In genomic region chr6:115168921-115169320, GRCm38 (mm10) we compare ENCODE assay signal across 13 mouse cellular contexts. TPM values are rescaled to one million over a fixed set of nuclear protein-coding genes. Genes with fewer than 3 reads are reported as not detected.
A peak's percentile ranks its signal among the peaks of the same experiment; 100 is the strongest.
DNase-seq lines count a peak whose midpoint lies in the region.
"Had no signal": no experiment of that assay in that cellular context is flagged by ENCODE, and none has a peak within 500 bp of the region (broad histone marks: within the 10 kb centered on the region; RNA-seq: fewer than 3 reads in every experiment).

No protein-coding gene starts in this region.

- intact Hi-C loops in left cerebral cortex, postnatal 14 days (cut with DNase I) = no loop called here

- peak; percentile 24 for DNase-seq in gastrocnemius, postnatal 25 days
- no peak for DNase-seq in gastrocnemius, postnatal 10 days
- DNase-seq in brain, embryonic 18.5 days (ENCODE audit: low read depth, low spot score) = peak; percentile 36
- peak; percentile 86 to 91 for DNase-seq in frontal cortex, adult 2 months (ENCODE audit: extremely low spot score in 1 of 2, low spot score in 1 of 2)
- peak; percentile 71 to 84 for DNase-seq in left cerebral cortex, postnatal 14 days (ENCODE audit: low spot score in 2 of 2)
- no peak for DNase-seq in B cell, adult 2 months
- DNase-seq in kidney, adult 8-10 months = no peak
- no peak for DNase-seq in kidney, adult 18-20 months
- DNase-seq: liver, embryonic 13.5 days had no signal

RNA-seq across cellular contexts. Expression of gene Syn2, which starts 34.2 kb away (rescaled TPM):
- 1 to 10 TPM; 1.8 to 2.7 TPM for total RNA-seq in gastrocnemius, postnatal 25 days (2021)
- total RNA-seq in gastrocnemius, postnatal 10 days (2021) = 1 to 10 TPM; 3.1 to 3.4 TPM
- 385 and 411 TPM in 2 replicates for polyA plus RNA-seq in frontal cortex, adult 2 months (2012; rRNA removed)
- total RNA-seq in left cerebral cortex, postnatal 14 days (2021) = 100 to 1,000 TPM; 509 to 518 TPM

RNA-seq across cellular contexts. Expression of gene Gm17482, which starts 58.2 kb away (rescaled TPM):
- total RNA-seq in gastrocnemius, postnatal 25 days (2021) = not detected
- not detected for total RNA-seq in gastrocnemius, postnatal 10 days (2021)
- not detected in 2 replicates for polyA plus RNA-seq in frontal cortex, adult 2 months (2012; rRNA removed)
- not detected for total RNA-seq in left cerebral cortex, postnatal 14 days (2021)
- polyA plus RNA-seq: heart, embryonic 16.5 days; kidney, embryonic 15.5 days; liver, embryonic 13.5 days; midbrain, embryonic 13.5 days; stomach, embryonic 14.5 days had no signal

Comparison
In these comparisons a context has a peak if more than half of its experiments do, and no peak if none do; other contexts are left out.
1. DNase-seq: peak in gastrocnemius, postnatal 25 days (single experiment), brain, embryonic 18.5 days (single experiment), frontal cortex, adult 2 months (2 of 2) and left cerebral cortex, postnatal 14 days (2 of 2); none in gastrocnemius, postnatal 10 days (single experiment), B cell, adult 2 months (0 of 2), kidney, adult 8-10 months (0 of 2) and kidney, adult 18-20 months (single experiment).
2. RNA of gene Syn2, which starts 34.2 kb away (total RNA-seq): 509 to 518 TPM in left cerebral cortex, postnatal 14 days; 3.1 to 3.4 TPM in gastrocnemius, postnatal 10 days and 1.8 to 2.7 TPM in gastrocnemius, postnatal 25 days; every median in the first group is over 100 times any median in the second.